Mouse (Mus musculus) MEL (cell line): Measurements from ENCODE around the gene Tubd1.

Source experiments
- GATA1 ChIP-seq: IDR thresholded peaks from 2 replicates; pipeline ENCODE4 v1.6.1; 2011; ENCODE audit warnings: low read depth, low read length, improper control_type of control experiment
- MAFK ChIP-seq: IDR thresholded peaks from 2 replicates; pipeline ENCODE4 v1.6.1; 2011; ENCODE audit warnings: low read depth, mild to moderate bottlenecking, low read length, improper control_type of control experiment, borderline replicate concordance
- MAX ChIP-seq: IDR thresholded peaks from 2 replicates; pipeline ENCODE4 v1.6.1; 2011; ENCODE audit warnings: low read length, improper control_type of control experiment
- POLR2A ChIP-seq, 2 experiments: IDR thresholded peaks; 2 replicates each; pipeline ENCODE4 v1.6.1; 2011 to 2012; ENCODE audit warnings: low read length in 2 of 2, mild to moderate bottlenecking in 2 of 2, control low read depth in 1 of 2, improper control_type of control experiment in 1 of 2, low read depth in 1 of 2, moderate library complexity in 1 of 2; ENCODE audit not compliant: control insufficient read depth in 1 of 2, insufficient read depth in 1 of 2, poor library complexity in 1 of 2
- SIN3A ChIP-seq: IDR thresholded peaks from 2 replicates; pipeline ENCODE4 v1.6.1; 2012; ENCODE audit warnings: low read length, improper control_type of control experiment, inconsistent platforms

GRCm38 (mm10) chr11:86575632-86576378, 31.0 kb downstream of the Tubd1 start:
- TF ChIP-seq SIN3A (no peak), POLR2A (IDR thresholded peaks at IDR 0.05; ENCODE audit: control insufficient read depth in 1 of 2, insufficient read depth in 1 of 2, low read depth in 1 of 2, low read length in 2 of 2, poor library complexity in 1 of 2) (no peak), GATA1 (no peak), MAFK (no peak), MAX (no peak)
